Mouse (Mus musculus) cerebellum, adult 2 months (tissue): ENCODE measurements around the gene Cldn14.

Experiments used
- CTCF ChIP-seq: fragments of 200-500 bp; IDR thresholded peaks from 2 replicates; pipeline ENCODE4 v1.5.1; 2011; ENCODE audit warnings: low read depth, mild to moderate bottlenecking, control low read depth, low read length, moderate library complexity, borderline replicate concordance; ENCODE audit not compliant: insufficient read depth
- POLR2A ChIP-seq: fragments of 200-500 bp; IDR thresholded peaks from 2 replicates; pipeline ENCODE4 v1.6.1; 2011; ENCODE audit warnings: low read length, control low read depth, borderline replicate concordance; ENCODE audit not compliant: insufficient read depth

DNA sequence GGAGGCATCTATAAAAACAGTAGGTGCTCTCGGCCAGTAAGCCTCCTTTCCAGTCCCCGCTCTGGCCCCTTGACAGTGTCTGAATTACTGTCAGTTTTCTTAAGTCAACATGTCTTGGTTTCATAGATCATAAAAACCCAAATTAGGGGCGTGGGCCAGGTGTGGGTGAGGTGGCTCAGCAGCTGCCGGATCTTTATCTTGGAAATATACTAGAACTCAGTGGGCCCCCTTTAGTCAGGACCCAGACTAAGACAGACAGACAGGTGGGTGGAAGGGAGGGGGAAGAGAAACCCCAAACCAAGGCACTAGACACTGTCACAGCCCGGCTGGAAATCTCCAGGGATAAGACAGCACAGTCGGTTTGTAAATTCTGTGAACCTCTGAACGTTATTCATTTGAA lies 84.8 kb downstream of the Cldn14 start:
- TF ChIP-seq POLR2A (no peak), CTCF (no peak)
